Mouse (Mus musculus): ENCODE measurements around the gene Gstp1.
"Not testable (repeated sequence)": the region's sequence is repeated elsewhere in the genome, so short reads cannot be mapped to it uniquely, and the experiment has no call there.

Gene Gstp1

DNA sequence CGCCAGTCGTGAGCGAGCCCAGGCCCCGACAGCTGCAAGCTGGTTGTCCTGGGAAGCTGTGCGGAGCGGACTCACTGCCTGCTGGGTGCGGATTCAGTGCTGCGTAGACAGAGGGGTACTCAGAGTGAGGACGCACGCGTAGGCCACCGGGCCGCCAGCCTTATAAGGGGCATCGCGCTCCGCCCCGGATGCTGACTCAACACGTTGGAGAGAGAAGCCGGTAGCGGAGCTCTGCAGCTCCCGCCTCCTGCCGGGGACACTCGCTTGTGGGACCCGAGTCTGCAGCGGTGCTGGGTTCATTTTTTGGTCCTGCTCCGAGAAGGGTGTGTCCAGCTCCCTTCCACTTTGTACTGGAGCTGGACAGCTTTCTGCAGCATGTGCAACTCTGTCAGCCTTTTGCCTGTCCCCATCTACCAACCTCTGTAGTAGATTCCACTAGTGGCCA, at the start of gene Gstp1:
Gene Gstp1 (minus strand): TSS at position 198 of the 445 bp plus-strand sequence.
- DNase-seq = peak; percentile 81 to 88

- no peak for DNase-seq
Measured at GRCm38 (mm10) chr19:4087090-4087489, 49.3 kb upstream of the Gstp1 start.

DNA sequence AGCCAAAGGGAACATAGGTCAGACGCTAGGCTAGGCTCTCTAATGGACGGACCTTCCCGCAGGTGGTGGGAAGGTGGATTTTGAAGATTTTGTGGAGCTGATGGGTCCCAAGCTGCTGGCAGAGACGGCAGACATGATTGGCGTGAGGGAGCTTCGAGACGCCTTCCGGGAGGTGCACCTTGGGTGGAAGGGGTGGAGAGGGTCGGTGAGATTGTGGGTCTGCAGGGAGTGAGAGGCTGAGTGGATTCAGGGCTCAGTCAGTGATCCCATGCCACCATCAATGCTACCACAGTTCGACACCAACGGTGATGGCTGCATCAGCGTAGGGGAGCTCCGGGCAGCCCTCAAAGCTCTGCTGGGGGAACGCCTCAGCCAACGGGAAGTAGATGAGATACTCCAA, 48.4 kb upstream of the Gstp1 start:
- no peak for DNase-seq

GRCm38 (mm10) chr19:4084984-4085383, 47.2 kb upstream of the Gstp1 start:
- DNase-seq = no peak

DNA sequence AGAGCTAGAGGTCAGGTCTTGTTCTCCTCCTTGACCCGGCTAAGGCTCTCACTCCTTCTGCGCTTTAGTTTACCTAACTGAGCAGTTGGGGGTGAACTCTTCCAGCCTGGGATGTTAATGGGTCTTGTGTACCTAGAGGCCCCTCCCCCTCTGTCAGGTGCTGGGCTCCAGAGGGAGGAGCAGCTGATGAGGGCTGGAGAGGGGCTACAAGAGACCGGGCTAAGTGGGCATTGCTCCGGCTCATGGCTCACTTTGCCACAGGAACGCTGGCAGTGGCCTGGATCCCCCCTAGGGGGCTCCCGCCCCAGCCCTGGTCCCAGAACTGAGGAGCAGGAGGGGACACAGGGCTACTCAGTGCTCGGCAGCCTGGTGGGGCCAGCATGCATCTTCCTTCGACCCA, 46.0 kb upstream of the Gstp1 start:
- DNase-seq = no peak

GRCm38 (mm10) chr19:4083316-4083715, 45.5 kb upstream of the Gstp1 start:
- no peak for DNase-seq

GRCm38 (mm10) chr19:4082219-4082965, 44.6 kb upstream of the Gstp1 start:
- no peak for DNase-seq

GRCm38 (mm10) chr19:4081394-4081793, 43.6 kb upstream of the Gstp1 start, which contains the start of gene Cabp2:
TSS of gene Cabp2 (plus strand) at chr19:4081578.
- no peak for DNase-seq

DNA sequence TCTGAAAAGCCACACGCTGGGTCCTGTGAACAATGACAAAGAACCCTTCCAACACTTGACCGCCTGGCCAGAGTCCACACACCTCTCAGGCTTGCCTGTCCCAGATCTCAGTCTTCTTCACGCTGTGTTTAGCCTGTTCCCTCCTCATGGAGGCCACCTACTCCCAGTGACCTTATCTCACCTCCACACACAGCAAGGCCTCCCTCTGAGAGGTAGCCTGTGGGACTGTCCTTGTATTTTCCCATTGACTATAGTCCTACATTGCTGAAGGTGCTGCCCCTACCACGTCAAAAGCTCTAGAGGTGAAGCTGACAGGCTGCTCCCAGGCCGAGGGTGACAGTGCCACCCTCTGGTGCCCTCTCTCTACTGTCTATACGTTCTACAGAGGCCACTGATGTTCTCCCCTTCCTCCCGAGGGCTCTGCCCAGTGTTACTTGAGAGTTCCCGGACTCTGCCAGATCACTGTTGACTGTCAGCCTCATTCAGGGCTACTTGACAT, 42.8 kb upstream of the Gstp1 start:
- DNase-seq = no peak

DNA sequence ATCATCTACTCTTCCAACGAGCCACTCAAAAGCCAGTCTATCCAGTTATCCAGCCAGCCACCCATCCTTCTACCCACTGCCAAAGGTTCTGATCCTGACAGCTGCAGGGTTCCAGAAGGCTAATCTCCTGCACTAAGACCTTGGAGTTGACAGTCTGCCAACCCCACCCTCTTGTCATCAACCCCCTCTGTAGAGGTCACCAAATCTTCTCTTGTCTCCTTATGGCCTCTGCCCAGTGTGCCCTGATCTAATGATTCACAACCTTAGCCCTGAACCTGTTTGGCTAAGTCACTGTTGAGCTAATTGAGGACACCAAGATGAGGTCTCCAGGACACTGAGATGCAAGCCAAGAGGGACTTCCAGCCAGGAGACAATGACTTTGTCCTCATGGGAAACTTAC, 41.8 kb upstream of the Gstp1 start:
- no peak for DNase-seq

DNA sequence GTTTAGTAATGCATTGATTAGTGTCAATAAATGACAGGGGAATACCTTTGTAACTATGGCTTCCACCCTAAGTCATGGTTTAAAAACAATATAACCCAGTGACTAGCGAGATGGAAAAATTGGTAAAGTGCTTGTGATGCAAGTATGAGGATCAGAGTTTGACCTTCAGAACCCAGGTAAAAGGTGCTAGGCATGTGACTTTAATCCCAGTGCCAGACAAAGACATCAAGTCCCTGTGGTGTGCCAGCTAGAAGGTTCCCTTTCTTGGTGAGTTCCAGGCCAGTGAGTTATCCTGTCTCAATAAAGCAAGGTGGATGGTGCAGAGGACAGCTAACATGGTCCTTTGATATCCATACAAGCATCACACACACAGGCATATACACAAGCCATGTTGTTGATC, 37.7 kb upstream of the Gstp1 start:
- DNase-seq = no peak

DNA sequence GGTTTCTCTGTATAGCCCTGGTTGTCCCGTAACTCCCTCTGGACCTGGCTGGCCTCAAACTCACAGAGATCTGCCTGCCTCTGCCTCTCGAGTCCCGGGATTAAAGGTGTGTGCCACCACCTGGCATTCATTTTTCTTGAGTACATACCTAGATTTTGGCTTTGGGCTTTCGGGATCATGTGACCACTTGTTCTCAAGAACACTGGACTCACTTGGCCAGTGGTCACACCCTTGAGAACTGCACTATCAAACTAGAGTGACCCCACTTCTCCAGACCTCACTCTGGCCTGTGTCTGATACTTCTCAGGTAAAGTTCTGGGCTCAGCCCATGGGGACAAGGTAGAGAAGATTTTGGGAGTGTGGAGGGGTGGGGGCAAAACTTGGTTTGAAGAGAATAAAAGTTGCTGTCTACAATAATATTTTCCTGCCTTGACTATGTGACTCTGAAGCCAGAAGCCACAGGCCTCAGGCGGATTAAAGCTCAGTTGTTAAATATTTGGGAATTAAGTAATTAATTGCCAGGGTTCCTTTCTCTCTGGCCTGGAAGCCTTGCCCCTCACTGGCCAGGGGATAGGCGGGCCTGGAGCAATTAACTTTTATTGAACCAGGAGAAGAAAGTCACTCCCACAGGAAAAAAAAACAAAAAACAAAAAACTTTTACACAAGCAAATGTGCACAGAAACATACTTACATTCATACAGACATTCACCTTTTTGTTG, 35.1 kb upstream of the Gstp1 start:
- DNase-seq = no peak

GRCm38 (mm10) chr19:4071406-4071805, 33.6 kb upstream of the Gstp1 start:
- DNase-seq = no peak

DNA sequence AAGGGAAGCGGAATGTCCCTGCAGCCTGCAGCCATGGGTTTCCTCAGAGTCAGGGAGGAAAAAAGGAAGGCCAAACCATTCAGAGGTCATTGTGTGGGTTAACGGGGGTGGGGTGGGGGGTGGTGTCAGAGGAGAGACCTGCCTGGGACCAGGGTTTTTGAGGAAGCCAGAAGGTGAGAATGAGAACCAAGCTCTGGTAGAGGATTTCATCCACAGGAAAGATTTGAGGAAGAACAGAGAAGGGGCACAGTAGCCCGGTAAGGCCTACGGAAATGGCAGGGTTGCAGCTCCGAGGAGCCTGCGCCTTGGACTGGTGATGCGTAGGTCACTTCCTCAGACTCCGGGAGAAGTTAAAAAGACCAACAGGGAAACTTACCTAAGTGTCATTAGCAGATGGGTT, 33.0 kb upstream of the Gstp1 start:
- DNase-seq = no peak

DNA sequence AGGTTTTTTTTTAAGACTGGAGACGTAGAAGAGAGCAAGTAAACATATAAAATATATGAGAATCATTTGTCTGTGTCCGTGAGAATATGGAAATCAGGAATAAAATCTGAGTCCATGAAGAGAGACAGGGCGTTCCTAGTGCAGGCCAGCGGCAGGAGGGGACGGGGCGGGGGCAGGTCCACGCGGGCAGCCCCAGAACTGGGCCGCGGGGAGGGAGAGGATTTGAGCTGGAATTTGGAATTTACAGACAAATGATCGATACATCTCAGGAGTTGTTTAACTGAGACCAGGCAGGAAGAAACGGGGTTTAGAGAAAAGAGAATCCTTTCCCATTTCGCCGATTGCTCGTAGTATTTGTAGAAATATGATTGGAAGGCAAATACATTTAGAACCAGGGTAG, 32.5 kb upstream of the Gstp1 start:
- DNase-seq = no peak

- no peak for DNase-seq
Measured at GRCm38 (mm10) chr19:4068717-4069410, 31.1 kb upstream of the Gstp1 start.

DNA sequence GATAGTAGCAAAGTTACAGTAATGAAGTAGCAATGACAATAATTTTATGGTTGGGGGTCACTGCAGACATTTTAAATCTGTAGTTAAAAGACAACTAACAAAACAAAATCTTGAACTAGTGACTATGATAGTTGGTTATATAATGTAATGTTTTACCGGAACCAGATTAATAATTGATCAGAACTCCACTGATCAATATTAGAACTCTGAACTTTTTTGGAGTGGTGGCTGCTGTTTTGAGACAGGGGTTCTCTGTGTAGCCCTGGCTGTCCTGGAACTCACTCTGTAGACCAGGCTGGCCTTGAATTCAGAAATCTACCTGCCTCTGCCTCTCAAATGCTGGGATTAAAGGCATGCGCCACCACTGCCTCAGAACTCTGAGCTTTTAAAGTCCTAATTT, 30.5 kb upstream of the Gstp1 start:
- DNase-seq = not testable (repeated sequence)

DNA sequence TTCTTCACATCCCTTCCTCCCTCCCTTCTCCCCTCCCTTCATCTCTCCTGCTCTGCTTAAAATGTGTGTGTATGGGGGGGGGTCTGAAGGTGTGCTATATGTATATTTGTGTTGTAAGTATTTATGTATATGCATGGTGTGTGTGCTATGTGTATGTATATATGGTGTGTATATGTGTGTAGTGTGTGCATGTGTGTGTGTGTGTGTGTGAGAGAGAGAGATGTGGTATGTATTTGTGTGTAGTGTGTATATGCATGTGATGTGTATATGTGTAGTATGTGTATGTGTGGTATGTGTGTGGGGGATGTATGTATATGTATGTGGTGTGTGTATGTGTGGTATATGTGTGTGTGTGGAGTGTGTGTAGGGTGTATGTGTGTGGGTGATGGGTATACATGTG, 29.1 kb upstream of the Gstp1 start:
- no peak for DNase-seq

DNA sequence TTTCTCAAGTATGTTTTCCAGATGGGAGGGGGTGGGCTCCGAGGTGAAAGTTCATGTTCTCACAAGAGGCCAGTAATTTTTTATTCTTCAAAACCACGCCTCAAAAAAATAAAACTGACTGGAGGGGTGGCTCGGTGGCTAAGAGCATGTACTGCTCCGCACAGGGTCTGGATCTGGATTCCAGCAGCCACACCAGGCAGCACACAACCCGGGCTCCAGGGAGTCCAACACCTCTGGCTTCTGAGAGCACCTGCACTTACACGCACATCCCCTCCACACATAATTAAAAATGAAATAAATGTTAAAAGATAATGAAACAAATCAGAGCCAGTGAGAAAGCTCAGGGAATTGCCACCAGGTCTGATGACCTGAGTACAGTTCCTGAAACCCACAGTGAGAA, 28.5 kb upstream of the Gstp1 start:
- no peak for DNase-seq

DNA sequence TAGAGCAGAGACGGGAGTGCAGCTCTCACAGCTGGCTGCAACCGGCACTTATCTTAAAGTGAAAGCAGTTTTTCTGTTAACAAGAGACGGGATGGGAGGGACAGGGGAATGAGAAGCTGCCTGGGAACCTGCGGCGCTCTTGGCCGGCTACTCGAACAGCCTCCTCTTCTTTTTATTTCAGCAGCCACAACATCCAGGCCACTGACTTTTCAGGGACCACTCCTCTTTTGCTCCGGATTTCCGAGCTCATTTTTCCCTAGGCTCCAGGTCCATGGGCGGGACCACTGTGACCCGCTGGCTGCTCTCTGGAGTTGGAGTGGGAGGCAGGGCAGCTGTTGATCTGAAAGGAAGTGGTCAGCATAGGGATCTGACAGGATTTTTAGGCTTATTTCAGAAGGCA, 26.7 kb upstream of the Gstp1 start:
- DNase-seq = not testable (repeated sequence)

DNA sequence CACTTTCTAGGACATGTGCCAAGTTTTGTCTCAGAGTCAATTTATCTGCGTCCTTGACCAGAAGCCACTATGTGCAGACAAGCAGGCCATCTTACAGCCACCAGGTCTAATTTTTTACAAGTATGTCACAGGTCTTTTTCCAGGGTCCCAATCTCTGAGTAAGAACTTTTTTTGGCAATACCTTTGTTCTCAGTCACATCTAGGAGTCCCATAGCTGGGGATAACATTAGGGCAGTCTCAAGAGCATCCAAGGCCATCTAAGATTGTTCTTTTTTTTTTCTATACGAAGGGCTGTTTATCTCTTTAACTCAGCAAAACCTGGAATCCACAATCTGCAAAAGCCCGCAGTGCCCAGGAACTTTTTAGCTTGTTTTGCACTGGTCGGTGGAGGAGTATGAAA, 25.6 kb upstream of the Gstp1 start:
- DNase-seq = not testable (repeated sequence)

GRCm38 (mm10) chr19:4060899-4061465, 23.2 kb upstream of the Gstp1 start:
- no peak for DNase-seq

Data from spleen, adult 18-20 months (tissue).